Mouse (Mus musculus): ENCODE results near the gene Atl1.

GRCm38 (mm10) chr12:69967112-69967511 is 74.7 kb downstream of the Atl1 start:
- no peak for TF ChIP-seq POLR2A (IDR thresholded peaks at IDR 0.05; ENCODE audit: insufficient read depth, low read length)
- TF ChIP-seq CTCF (IDR thresholded peaks at IDR 0.05; ENCODE audit: low read depth, low read length), result no peak
- no peak for TF ChIP-seq EP300 (IDR thresholded peaks at IDR 0.05; ENCODE audit: insufficient read depth, low read depth, low read length)

Data from ES-Bruce4 (cell line).